Mouse (Mus musculus) right cerebral cortex, postnatal 25 days (tissue): ENCODE measurements around the gene Ppp2ca.

Experiments used
- DNase-seq: peaks from one replicate; pipeline ENCODE4 v3.0.0; 2022

The Ppp2ca gene

GRCm38 (mm10) chr11:52098398-52098946 lies at the start of gene Ppp2ca:
TSS of gene Ppp2ca (plus strand) at chr11:52098681.
- DNase-seq, result peak; percentile 100

- no peak for DNase-seq
These were observed 45.1 kb upstream of the Ppp2ca start for GRCm38 (mm10) chr11:52053371-52053770.

DNA sequence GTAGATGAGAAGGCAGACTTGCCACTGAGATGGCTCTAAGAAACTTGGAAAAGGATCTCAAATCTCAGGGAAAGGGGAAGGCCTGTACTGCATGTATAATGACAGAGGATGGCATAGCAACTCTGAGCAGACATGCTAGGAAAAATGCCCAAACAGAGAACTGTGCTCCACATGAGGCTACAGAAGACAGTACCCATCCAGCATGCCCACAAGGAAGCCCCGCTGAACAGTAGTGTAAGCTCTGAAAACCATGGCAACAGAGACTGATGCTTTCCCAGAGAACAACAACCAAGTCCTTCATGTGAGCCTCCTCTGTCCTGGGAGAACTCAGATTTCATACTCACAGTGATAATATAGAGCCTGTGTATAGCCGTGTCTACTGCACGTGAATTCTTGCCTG lies 43.8 kb upstream of the Ppp2ca start:
- DNase-seq, result no peak

DNA sequence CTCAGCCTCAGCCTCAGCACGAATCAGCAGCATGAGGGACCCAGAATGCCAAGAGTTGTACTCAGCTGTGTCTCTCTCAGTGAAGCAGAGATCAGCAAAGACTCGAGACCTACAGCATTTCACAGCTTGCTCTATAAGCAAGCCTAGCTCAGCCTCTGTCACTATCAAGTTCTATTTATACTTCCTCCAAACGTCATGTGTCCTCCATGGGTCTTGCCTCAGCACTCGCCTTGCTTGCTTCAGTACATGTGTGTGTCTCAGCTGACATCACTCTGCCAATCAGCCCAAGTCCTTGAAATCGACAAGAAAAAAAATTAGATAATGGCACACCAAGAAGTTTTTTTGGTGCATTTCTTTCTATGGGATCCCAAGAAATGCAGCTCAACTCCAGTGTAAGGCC lies 42.3 kb upstream of the Ppp2ca start:
- DNase-seq, result no peak

DNA sequence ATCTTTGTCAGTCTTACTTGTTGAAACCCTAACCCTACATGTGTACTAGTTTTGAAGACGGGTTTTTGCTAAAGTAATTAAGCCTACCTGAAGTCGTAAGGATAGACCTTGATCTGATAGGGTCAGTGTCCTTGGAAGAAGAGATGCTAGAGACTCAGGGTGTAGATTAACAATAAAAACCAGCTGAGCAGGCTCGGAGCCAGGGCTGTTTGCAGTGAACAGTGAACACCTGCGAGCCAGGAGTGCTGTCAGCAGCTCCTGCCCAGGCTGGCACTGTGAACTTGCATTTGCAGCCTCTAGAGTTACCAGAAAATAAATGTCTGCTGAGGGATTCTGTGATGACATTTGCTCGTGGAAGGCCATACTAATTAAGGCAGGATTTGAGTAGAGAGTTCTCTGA lies 39.5 kb upstream of the Ppp2ca start:
- DNase-seq, result no peak

- DNase-seq, result no peak
These were observed 38.2 kb upstream of the Ppp2ca start for GRCm38 (mm10) chr11:52060315-52060714.

GRCm38 (mm10) chr11:52062406-52062805 lies 36.1 kb upstream of the Ppp2ca start:
- DNase-seq, result no peak

DNA sequence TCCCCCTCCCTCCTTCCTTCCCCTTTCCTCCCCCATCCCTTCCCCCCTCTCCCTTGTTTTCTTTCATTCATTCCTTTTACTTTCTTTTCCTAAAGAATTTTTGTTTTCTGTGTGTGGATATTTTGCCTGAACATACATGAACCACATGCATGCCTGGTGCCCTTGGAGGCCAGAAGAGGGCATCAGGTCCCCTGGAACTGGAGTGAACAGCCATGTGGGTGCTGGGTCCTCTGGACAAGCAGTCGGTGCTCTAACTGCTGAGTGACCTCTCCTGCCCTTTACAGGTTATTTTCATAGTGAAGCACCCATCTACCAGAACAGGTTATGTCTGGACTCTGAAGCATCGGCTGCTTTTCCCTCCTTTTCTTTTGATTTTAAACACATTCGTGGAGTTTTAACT lies 34.1 kb upstream of the Ppp2ca start:
- no peak for DNase-seq

GRCm38 (mm10) chr11:52065841-52066240 lies 32.6 kb upstream of the Ppp2ca start:
- DNase-seq, result no peak

GRCm38 (mm10) chr11:52071768-52072167 lies 26.7 kb upstream of the Ppp2ca start:
- no peak for DNase-seq

DNA sequence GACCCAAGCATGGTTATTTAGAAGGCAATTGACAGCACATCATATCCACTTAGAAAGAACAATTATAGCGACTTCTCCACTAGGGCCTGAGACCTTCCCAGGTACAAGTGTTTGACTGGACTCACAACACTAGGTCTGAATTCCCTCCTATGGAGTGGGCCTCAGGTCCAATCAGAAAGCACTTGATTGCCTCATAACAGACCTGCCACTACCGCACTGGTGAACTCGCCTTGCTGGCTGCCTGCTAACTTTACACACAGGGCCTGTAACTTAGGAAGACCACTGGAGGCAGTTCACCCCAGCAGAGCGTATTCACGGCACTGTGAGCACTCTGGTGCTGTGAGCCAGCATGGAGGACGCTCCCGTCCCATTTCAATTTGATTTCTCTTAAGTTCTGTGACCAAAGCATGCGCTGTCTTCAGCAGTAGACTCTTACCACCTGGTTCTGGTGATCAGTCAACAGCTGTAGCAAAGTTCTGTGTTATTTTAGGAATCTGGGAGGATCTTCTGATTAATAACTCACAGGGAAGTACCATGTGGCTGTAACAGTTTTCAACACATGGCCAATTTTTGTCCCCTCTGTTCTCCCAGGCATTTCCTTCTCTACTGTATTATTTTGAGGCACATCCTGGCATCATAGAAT lies 24.8 kb upstream of the Ppp2ca start:
- no peak for DNase-seq

DNA sequence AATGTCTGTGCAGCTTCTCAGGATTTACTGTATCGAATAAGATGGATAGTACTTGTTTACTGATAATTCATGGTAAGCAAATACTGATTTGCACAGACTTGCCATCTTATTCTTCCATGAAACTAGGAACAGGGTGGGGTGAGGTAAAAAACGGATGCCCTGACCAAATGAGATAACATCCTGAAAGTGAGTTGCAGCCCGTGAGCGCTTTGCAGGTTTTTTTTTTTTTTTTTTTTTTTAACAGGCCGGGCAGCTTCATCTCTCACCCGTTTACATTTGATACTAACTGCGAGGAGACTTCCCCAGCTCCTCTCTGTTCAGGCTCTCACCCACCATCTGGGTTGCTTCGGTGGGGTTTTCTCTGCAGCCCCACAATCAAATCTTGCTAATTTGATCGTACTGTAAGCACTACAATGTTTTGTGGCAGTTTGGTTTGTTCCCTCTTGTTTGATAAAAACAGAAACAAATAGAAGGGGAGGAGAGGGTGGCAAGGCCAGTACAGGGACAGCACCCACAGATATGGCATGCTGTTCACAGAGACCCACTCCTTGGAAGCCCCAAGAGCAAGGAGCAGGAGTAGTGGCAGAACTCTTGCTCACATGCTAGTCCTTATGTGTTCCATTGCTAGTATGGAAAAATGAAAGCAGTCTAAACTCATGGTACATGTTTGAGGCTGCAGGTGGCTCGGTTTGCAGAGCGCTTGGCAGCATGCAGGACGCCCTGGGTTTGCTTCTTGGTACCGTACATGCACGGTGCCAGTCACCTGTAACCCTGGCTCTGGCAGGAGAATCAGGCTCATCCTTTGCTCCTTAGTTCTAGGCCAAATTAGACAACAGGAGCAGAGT lies 23.6 kb upstream of the Ppp2ca start:
- no peak for DNase-seq

DNA sequence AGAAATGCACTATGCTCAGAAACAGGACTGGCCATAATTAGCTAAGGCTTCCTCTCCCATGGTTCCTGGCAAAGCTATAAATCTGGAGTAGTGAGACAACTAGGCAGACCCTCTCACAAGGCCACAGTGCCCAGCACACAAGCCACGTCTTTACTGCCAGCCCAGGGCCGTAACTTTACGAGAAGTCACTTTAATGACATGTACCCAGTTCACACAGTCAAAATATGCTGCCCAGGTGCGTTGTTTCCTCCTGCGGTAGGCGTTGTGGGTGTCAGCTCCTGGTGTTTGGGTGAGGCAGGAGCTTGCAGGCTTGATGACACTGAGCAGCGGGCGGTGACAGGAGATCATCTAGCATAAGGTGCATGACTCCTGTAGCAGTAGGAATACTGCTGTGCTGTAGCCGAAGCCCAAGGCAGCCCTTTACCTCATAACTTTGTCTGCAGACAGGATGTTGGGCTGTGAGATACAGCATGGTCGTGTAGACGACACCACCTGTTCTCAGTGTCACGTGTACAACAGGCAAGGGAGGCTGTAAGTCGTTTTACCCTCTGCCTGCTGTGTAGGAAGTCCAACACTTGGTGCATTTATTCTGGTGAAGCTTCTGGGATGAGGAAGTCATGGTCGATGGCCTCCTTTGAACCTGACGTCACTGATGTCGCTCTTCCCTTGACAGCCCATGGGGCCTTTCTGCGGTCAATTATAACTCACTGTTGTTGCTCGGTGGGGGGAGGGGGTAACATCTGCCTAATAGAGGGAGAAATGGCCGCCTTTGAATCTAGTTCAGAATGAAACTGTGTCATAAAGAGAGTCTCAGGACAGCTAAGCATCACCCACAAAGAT lies 22.5 kb upstream of the Ppp2ca start:
- DNase-seq, result no peak

GRCm38 (mm10) chr11:52076742-52077352 lies 21.6 kb upstream of the Ppp2ca start:
- DNase-seq, result no peak

DNA sequence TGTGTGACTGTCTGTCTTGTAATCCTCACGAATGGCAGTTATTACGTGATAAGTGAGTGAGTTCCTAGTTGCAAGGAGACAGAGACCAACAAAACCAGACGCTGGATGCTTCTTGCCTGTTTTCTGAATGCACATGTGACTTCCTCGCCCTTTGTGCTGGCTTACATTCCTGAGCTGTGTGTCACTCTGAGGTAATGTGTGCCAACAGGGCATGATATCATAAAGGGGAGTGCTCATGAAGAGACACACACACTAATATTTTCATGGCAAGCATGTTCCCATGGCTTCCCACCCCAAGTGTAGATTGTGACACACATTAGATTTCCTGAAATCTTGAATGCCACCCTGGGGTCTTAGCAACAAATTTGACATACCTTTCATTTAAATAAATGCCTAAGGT lies 20.5 kb upstream of the Ppp2ca start:
- DNase-seq, result no peak

GRCm38 (mm10) chr11:52079978-52080377 lies 18.5 kb upstream of the Ppp2ca start:
- no peak for DNase-seq

DNA sequence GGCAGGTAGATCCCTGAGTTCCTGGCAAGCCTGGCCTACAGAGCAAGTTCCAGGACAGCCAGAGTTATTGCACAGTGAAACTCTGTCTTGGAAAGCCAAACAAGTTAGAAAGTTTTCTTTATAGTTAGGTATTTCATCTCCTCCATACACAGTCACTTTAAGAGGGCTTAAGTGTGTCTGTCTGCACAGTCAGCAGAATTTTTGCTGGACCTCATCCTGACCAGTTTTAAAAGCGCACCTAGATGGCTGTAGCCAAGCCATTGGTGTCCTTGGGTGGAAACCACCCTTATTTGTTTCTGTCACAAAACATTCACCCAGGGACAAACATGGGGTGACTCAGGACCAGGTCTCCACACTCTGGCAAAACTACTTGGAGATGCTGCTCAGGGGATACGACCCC lies 17.8 kb upstream of the Ppp2ca start:
- no peak for DNase-seq

DNA sequence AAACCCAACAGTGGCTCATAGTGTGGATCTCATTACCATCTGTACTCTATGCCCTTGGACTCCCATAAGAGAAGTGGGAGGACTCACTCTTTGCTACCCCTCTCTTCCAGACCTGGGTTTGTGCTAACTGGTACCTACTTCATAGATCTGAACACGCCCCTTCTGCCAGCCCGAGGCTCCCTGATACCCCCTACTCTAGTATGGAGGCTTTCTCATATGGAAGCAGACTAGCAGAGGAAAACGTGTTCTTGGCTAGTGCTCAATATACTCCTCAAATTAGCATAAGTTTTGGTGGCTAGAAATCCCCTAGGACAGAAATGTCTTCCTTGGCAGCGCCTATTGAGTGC lies 12.7 kb upstream of the Ppp2ca start:
- DNase-seq, result no peak

GRCm38 (mm10) chr11:52086204-52086864 lies 12.1 kb upstream of the Ppp2ca start:
- peak; percentile 51 for DNase-seq

DNA sequence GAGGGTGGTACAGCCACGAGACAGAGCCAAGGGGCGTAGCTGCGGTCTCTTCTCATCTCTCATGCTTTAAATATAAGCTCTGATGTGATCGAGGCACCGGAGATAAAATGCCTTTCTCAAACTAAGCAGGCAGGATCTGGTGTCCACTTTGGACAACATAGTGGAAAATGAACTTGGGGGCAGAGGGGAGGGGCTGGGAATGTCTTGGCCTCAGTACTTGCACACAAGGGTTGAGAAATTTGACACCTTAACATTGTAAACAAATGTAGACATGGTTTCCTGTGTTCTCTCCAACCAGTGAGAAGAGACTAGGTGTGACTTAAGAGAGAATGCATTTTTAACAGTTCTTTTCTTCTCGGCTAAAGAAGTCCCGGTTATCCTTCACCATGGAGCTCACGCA lies 9.2 kb upstream of the Ppp2ca start:
- DNase-seq, result no peak

DNA sequence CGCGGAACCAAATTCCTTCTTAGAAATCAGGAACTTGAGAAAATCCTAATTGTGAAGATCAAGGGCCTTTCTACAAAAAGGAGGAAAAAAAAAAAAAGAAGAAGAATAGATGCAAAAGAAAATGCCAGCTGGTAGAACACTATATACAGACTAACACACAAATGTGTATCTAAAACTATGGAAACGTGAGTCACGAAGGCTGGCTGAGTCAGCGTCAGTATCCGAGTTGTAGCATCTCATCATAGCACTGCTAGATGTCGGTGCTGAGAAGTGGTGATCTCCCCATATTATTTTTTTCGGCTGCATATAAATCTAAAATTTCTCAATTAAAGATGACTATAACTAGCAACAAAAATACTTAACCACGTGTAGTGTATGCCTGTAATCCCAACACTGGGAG lies 7.2 kb upstream of the Ppp2ca start:
- peak; percentile 33 for DNase-seq

GRCm38 (mm10) chr11:52094568-52094967 lies 3.9 kb upstream of the Ppp2ca start:
- DNase-seq, result no peak
